Mouse (Mus musculus): ENCODE results near the gene Vcp.

DNA sequence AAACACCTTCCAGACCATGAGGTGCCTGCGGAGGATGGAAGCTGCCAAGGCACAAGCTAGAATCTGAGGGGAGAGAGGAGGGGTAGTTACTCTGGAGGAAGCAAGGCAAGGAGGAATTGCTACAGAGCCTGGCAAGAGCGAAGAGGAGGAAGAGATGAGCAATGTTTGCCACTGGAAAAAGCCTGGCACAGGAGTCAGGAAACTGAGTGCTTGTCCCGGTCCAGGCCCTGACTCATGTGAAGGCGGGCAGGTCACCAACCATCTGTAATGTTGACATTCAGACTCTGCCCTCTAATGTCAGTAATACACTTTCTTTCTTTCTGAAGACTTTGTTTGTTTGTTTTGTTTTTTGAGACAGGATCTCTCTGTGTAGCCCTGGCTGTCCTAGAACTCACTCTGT is 17.8 kb upstream of the Vcp start:
- no peak for TF ChIP-seq CTCF (IDR thresholded peaks at IDR 0.05)
- no peak for TF ChIP-seq EP300 (IDR thresholded peaks at IDR 0.05)

Measured in lung, postnatal 0 days (tissue).